Mouse (Mus musculus) splenic B cell, adult 2 months (primary cell): ENCODE data around the gene Adamtsl4.

Source experiments
- DNase-seq: peaks from one replicate; pipeline ENCODE4 v3.0.0-alpha.2; 2011; ENCODE audit warnings: low read depth, low spot score
- H3K27me3 ChIP-seq: 2 replicates; pipeline ENCODE4 v1.6.1; 2012; ENCODE audit warnings: mild to moderate bottlenecking, low read length, moderate library complexity, mixed read lengths; ENCODE audit not compliant: control insufficient read depth, poor library complexity, insufficient read depth, severe bottlenecking
- H3K36me3 ChIP-seq: 2 replicates; pipeline ENCODE4 v1.6.1; 2012; ENCODE audit warnings: mild to moderate bottlenecking, low read length, moderate library complexity, mixed read lengths; ENCODE audit not compliant: control insufficient read depth, poor library complexity, insufficient read depth, severe bottlenecking

Gene Adamtsl4

DNA sequence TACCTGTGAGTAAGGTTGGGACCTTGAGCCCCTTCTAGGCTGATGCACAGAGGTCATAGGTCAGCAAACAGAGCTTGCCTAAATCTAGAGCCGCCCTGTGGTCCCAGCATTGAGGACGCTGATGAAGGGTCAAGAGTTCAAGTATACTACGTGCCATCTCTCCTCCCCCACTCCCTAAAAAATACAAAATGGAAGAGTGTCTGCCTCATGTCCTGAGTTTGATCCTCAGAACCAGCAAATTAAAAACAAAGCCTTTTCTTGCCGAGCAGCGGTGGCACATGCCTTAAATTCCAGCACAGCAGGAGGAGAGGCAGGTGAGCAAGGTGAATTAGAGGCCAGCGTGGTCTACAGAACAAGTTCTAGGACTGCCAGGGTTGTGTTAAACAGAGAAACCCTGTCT lies 34.8 kb downstream of the Adamtsl4 start:
- Histone ChIP-seq H3K27me3 (no peaks in the 10 kb centered on the region), H3K36me3 (no peaks in the 10 kb centered on the region)
- no peak for DNase-seq

- no peaks in the 10 kb centered on the region for H3K36me3 ChIP-seq
- DNase-seq: peak; percentile 81
- H3K27me3 ChIP-seq: no peaks in the 10 kb centered on the region
Observed at GRCm38 (mm10) chr3:95652204-95652811, 35.4 kb downstream of the Adamtsl4 start.

GRCm38 (mm10) chr3:95651391-95652203 lies 36.1 kb downstream of the Adamtsl4 start:
- Histone ChIP-seq H3K27me3 (no peaks in the 10 kb centered on the region), H3K36me3 (no peaks in the 10 kb centered on the region)
- peak; percentile 57 for DNase-seq

- no peaks in the 10 kb centered on the region for H3K27me3 ChIP-seq
- peak; percentile 47 for DNase-seq
- no peaks in the 10 kb centered on the region for H3K36me3 ChIP-seq
Observed at GRCm38 (mm10) chr3:95651033-95651373, 36.7 kb downstream of the Adamtsl4 start.

GRCm38 (mm10) chr3:95650276-95651032 lies 37.3 kb downstream of the Adamtsl4 start:
- no peaks in the 10 kb centered on the region for H3K36me3 ChIP-seq
- no peaks in the 10 kb centered on the region for H3K27me3 ChIP-seq
- DNase-seq: peak; percentile 87

GRCm38 (mm10) chr3:95648016-95648415 lies 39.7 kb downstream of the Adamtsl4 start:
- DNase-seq: no peak
- Histone ChIP-seq H3K36me3 (no peaks in the 10 kb centered on the region), H3K27me3 (no peaks in the 10 kb centered on the region)

DNA sequence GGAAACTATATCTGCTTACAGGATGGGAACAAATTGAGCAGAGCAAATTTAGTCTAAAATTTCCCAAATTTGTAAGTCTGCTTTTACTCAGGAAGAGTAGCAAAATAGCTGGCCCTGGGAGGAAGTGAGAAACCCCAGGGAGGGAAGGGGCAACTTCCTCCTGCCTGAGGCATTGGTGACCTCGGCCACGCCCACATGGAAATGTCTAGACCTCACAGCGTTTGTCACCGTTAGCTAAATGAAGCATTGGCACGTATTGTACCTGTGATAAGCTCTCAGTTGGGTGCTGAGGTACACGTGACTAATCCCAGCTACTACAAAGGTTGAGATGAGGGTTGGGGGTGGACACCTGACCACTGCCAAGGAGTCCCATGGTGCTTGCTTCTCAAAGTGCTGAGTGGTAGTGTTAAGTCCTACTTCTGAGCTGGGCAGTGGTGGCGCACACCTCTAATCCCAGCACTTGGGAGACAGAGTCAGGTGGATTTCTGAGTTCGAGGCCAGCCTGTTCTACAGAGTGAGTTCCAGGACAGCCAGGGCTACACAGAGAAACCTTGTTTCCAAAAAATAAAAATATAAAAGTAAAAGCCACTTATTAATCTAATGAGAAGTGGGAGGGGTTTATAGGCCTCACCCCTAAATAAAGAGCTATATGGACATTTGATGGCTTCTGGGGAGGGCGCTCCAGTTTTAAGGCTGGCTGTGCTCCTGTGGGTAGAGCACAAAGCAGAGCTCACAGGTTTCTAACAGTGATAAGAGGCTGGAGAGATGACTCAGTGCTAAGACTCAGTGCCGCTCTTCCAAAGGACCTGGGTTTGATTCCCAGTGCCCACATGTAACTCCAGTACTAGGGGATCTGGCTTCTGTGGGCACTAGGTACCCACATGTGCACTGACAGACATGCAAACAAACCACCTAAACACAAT lies 42.1 kb downstream of the Adamtsl4 start:
- DNase-seq: peak; percentile 84
- no peaks in the 10 kb centered on the region for H3K36me3 ChIP-seq
- no peaks in the 10 kb centered on the region for H3K27me3 ChIP-seq

DNA sequence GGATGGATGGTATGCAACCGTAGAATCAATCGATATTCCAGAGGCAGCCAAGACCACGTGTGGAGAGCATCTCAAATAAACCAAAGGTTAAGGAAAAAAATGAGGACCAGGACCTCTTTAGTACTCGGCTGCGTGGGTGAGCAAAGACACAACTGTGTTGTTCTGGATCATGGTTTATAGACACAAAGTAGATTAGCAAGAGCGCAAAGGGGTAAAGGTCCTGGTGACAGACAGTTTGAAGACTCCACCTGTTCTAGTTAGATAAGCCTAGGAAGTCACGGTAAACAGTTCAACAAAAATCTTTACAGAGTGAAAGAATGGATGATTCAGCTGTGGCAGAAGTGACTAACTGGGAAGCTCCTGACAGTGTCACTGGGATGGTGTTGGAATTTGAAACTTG lies 44.6 kb downstream of the Adamtsl4 start:
- H3K36me3 ChIP-seq: no peaks in the 10 kb centered on the region
- DNase-seq: no peak
- no peaks in the 10 kb centered on the region for H3K27me3 ChIP-seq

DNA sequence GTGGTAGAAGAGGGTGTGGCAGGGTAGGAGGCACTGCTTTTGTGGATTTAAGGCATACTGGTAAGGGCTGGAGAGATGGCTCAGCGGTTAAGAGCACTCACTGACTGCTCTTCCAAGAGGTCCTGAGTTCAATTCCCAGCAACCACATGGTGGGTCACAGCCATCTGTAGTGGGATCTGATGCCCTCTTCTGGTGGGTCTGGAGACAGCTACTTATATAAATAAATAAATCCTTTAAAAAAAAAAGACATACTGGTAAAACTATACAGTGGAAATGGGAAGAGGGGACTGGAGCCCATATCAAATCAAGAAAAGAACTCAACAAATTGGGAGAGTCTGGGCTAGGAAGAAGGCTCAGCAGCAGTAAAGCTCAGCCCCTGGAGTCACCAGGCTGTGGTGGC lies 48.0 kb downstream of the Adamtsl4 start:
- DNase-seq: peak; percentile 38
- Histone ChIP-seq H3K27me3 (no peaks in the 10 kb centered on the region), H3K36me3 (no peaks in the 10 kb centered on the region)

GRCm38 (mm10) chr3:95636072-95636471 lies 51.6 kb downstream of the Adamtsl4 start:
- peaks cover 6% of the 10 kb centered on the region; the same call in 1 of the 2 replicates for H3K36me3 ChIP-seq
- no peaks in the 10 kb centered on the region for H3K27me3 ChIP-seq
- DNase-seq: no peak

GRCm38 (mm10) chr3:95635636-95636035 lies 52.1 kb downstream of the Adamtsl4 start:
- no peak for DNase-seq
- no peaks in the 10 kb centered on the region for H3K27me3 ChIP-seq
- peaks cover 8% of the 10 kb centered on the region; the same call in 1 of the 2 replicates for H3K36me3 ChIP-seq

DNA sequence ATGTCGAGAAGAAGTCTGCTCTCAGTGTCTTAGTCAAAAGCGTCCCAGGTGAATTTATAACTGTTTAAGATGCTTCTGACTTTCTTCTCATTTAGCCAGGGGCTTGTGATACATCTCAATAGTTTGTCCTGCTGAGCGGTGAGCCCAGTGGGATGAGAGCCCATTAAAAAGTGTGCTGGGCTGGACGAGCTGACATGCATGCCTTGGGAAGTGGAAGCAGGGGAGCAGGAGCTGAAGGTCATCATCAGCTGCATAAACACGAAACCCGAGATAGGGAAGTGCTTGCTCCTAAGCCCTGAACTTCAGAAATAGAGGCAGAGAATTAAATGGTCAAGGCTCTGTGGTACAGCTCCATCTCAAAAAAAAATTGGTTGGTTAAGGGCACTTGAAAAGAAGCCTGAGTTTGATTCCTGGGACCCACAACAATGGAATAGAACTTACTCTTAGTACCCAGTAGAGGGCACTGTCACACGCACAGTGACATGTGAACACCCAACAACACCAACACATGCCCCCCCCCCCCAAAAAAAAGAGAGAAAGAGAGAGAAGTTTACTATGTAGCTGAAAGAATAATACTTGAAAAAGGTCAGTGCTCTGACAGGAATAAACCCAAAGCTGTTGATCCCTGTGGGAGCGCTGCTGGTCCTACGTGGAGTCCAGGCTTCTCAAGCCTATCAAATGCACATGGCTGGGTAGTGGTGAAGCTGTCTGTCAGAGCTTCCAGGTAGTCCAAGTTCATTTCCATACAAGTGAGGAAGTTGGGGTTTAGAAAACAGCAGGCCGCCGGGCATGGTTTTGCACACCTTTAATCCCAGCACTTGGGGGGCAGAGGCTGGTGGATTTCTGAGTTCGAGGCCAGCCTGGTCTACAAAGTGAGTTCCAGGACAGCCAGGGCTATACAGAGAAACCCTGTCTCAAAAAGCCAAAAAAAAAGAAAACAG lies 54.8 kb downstream of the Adamtsl4 start:
- no peaks in the 10 kb centered on the region for H3K27me3 ChIP-seq
- peaks cover 21% of the 10 kb centered on the region for H3K36me3 ChIP-seq
- DNase-seq: peak; percentile 79

GRCm38 (mm10) chr3:95631304-95631703 lies 56.4 kb downstream of the Adamtsl4 start:
- Histone ChIP-seq H3K36me3 (peaks cover 23% of the 10 kb centered on the region), H3K27me3 (no peaks in the 10 kb centered on the region)
- no peak for DNase-seq
